Mouse (Mus musculus) adrenal gland, adult 2 months (tissue): ENCODE measurements around the gene Krt7. TPM values are rescaled to one million over a fixed set of nuclear protein-coding genes. Genes with fewer than 3 reads are reported as not detected.

Experiments
- DNase-seq: peaks from one replicate; pipeline ENCODE4 v3.0.0; 2021
- long read RNA-seq: library from polyadenylated mRNA; stranded (forward); transcript quantifications from one replicate; pipeline ENCODE4 v2.0.0, GENCODE M21; 2021
- polyA plus RNA-seq: library from polyadenylated mRNA; depleted of rRNA; stranded (reverse); fragments of >200 nt; gene quantifications from 2 replicates; pipeline ENCODE4 v1.2.3, GENCODE M21; 2012; rRNA removed
- total RNA-seq, 2 experiments: library from RNA; stranded (reverse); gene quantifications; 2 replicates each; pipeline ENCODE4 v1.2.3; 2021

Gene Krt7
- 1 to 10 TPM; 2.1 to 3.2 TPM for total RNA-seq
- polyA plus RNA-seq = 0.76 and 1.2 TPM in 2 replicates
- long read RNA-seq, full-length matches to known transcripts = 1 of 2 reads
- long read RNA-seq, partial matches to known transcripts = 0 of 2 reads
- long read RNA-seq, other reads (novel, unspliced or antisense) = 1 of 2 reads

DNA sequence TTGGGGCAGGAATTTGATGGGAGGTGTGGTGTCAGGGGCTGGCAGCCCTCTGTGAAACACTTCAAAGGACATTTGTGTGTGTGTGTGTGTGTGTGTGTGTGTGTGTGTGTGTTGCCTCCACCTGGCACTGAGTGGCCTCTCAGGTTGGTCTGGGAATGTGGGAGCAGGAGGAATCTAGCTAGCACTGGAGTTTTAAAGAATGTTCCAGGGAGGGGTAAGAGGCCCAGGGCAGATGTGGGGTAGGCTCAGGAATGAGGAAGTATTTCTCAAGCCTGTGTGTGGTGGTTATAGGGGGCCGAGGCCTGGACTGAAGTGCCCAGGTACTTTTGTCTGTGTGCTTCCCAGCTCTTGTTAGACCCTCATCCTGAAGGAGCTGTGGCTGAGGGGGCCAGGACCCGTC lies at the start of gene Krt7:
Gene Krt7, plus strand, starts transcription at position 269 of the 400 bp plus-strand sequence.
- DNase-seq = no peak

DNA sequence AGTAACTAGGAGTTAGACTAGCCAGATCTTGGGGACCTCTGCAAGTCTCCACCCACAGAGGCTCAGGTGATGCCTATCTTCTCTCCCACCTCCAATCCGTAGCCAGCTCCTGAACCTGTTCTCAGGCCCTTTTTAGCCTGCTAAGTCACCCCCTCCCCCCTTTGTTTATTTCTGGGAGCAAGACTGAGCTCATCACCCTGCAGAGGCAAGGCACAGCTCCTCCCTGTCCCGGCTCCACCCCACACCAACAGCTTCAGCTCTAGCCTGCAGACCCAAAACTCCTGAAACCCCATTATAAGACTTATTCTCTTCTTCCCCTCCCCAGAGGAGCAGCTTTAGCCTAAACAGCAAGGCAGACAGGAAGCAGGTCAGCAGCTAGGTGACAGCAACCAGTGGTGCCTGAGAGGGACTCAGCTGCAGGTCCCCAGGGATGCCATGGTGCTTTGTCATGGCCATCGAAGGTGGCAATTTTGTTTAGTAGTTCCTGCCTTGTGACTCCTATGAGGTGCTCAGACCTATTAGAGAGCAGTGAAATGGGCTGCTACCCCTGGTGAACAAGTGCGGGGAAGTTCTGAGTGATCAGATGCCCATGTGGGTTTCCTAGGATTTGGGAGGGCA lies 48.3 kb upstream of the Krt7 start:
- DNase-seq = no peak

DNA sequence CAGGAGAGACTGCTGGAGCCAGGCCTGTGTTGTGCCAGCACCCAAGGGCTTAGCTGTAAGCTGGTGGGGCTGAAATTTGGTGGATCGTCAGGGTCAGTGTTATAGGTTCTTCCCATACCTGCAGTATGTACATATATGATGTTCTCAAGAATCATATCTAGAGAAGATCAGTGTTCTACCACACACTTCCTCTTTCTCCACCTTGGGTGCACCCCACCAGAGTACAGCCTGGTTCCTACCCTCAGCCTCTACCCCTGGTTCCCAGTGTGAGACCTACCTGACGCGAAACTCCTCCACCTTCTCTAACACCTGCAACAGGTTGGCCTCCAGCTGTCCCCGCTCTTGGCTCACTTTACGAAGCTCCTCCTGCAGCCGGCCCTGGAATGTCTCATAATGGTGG lies 46.9 kb upstream of the Krt7 start:
- no peak for DNase-seq

DNA sequence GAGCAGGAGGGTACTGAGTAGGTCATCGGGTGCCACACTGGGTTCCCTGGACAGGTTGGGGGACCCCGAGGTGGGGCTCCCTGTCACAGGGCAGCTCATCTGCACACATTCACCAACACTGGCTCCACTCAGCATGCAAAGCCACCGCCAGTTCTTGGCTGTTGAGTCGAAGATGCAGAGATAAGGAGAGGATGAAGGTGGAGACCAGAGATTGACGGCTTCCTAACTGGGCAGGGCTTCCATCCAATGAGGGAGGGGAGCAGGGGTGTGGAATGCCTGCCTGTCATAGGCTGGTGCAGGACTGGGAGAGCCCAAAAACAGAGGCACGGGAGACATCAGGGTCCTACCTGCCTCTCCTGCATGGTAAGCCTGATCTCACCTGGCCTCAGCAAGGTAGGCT lies 46.4 kb upstream of the Krt7 start:
- no peak for DNase-seq

DNA sequence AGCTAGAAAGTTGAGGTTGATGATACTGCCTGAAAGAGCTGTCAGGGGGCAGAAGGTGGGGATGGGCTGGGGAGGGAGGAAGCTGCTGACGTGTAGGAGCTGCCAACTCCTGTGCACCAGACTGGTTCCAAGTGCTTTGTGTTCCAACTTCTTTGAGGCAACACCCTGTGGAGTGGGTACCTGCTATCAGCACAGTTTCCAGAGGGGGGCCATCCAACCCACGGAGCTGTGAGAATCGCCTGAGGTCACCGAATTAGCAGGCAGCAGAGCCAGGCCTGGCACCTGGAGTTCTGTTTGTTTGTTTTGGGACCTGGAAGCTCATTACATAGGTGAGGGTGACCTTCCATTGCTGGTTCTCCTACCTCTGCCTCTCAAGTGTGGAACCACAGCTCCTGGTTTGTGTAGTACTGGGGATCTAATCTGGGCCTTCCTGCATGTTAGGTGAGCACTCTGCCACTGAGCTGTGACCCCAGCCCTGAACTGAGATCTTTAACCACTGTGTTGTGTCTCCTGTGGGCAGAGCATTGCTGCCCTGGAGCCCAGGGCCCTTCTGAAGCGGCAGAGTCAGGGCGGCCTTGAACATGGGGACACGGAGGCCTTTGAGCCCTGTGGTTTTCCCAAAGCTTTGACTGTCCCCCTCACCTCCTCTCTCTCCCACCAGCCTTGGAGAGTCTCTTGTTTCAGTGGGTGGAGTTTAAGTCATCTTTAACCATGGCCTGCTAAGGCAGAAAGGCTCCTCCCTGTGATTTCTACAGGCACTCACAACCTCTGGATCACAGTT lies 45.8 kb upstream of the Krt7 start:
- no peak for DNase-seq

DNA sequence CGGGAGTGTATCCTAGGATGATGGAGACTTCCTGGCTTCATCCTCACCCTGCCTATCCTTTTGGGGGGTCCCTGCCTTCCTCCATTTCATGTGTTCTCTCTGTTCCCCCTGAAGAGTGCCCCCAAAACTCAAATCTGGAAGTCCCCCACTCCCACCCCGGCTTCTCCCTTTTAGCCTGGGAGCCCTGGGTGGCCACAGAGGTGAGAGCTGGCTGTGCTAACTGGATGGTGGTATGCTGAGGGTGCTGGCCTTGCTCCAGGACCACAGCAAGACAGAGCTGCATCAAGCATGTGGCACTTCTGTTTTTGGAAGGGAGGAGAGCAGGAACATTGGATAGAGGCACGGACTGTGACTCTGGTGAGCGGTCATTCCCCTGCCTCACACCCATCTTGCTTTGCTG lies 45.1 kb upstream of the Krt7 start:
- DNase-seq = no peak

DNA sequence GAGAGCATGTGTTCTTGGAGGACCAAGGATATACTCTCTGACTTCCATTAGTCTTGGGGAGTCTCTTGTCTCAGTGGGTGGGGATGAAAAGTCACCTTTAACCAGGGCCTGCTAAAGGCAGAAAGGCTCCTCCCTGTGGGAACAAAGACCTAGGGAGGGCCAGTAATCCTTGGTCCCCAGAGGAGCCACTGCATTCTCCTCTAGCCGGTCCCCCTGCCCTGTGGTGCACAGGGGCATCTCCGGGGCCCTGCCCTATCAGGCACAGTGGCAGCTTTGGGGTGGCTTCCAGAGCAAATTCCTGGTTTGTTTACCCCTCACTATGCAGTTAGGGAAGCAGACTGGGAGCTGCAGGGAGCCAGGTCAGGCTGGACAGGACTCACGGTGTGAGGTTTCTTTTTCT lies 44.4 kb upstream of the Krt7 start:
- no peak for DNase-seq

DNA sequence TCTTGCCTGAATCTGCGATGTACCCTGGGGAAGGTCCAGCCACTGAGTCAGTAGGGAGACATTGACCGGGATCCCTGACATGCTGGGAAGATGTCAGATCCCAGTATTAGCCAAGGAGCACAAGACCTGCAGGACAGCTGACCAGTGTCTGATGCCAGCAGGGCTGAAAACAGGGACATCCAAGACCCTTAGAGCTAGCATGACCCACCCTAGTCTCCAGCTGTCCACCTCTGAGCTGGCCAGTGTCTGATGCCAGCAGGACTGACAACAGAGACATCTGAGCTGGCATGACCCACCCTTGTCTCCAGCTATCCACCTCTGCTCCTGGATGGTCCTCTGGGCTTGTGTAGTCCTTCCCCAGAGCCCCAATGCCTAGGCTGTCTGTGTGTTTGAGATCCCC lies 43.9 kb upstream of the Krt7 start:
- DNase-seq = no peak

DNA sequence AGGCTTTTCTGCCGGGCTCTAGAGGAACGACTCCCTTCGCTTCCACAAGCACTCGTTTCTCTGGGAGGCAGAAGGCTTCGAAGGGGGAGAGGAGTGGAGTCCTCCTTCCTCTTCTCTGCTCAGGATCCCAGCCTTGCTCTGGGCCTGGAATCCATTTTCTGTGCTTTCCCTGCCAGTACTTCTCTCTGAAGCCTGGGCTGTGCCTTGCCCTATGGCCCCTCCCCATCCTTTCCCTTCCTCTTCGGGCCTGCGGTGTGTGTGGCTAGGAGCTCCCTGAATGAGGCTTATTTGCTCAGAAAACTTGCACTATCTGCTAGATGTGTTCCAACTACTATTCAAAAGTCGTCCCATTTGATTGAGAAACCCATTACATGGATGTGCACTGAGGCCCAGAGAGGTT lies 43.3 kb upstream of the Krt7 start:
- DNase-seq = no peak

DNA sequence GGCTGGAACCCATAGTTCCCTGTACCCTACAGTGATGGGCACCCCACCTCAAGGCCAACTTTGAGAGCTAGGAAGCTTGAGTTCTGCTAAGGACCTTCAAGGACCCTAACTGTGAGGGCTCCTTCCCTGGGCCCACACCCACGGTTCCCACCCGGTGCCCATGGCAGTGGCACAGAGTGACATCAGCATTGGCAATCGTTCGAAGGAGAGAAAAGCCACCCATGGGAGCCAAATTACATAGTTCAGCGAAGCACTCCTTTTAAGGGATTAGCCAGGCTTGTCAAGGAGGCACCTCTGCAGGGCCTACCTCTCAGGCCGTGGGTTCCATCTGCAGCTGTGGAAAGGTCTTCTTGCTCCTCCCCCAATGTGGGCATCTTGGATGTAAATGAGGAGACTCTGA lies 42.8 kb upstream of the Krt7 start:
- no peak for DNase-seq

DNA sequence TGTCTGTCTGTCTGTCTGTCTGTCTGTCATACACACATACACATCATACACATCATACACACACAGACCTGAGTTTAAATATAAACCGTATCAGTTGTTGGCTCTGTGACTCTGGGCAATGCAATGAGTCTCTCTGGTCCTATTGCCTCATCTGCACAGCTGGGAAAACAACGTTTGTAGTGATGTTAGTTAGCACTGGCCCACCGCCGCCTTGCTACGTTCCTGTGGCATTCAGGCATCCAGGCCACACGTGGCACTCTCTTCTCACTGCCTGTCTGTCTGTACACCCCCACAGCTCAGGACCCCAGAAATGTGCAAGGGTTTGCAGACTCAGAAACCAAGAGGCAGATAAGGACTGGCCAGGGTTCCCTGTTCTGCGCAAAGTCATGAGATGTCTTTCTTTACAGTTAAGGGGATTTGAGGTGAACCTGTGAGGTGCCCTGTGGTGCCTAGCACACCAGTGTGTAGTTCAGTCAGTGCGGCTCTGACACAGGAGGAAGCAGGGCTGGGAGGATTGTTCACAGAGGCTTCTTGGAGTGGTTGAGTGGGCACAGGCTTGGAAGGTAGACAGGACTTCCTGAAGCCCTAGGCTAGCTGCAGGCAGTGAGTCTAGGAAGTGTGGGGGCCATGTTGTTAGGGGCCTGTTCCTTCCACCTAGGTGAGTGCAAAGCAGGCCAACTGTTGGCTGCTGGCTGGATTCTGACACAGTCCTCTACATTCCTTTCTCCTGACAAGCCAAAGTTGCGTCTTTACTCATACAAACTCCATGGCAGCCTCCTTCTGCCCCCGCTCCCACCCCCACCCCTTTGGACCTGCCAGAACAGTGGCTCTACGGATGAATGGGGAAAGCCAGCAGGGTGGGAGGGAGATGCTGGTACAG lies 42.1 kb upstream of the Krt7 start:
- no peak for DNase-seq

DNA sequence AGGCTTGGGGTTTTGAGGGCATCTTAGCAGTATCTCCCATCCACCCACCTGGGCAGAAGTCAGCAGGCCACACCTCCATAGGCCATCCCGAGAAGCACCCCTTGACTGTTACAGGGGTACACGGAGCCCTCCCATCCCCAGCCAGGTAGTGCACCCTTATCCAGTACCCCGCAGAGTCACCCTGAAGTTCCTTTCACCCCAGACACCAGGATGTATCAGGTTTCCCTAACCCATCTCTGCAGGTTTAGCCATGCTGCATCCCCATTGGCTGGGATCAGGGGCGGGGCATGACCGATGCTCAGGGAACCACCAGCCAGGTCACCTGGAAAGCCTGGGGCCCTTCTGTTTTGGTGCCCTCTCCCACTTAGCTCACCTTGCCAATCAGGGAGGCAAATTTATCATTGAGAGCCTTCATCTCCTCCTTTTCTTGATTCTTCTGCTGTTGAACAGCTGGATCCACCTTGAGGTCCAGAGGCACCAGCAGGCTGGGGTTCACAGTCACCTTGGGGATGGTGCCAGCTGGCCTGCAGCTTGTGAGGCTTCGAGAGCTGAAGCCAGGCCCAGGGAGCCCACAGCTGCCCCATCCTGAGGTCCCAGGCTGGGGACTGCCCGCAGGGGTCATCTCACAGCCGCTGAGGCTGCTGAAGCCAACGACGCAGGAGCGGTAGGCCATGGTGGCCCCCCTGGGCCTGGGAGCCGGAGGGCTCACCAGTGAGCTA lies 41.3 kb upstream of the Krt7 start:
- DNase-seq = peak; percentile 80

DNA sequence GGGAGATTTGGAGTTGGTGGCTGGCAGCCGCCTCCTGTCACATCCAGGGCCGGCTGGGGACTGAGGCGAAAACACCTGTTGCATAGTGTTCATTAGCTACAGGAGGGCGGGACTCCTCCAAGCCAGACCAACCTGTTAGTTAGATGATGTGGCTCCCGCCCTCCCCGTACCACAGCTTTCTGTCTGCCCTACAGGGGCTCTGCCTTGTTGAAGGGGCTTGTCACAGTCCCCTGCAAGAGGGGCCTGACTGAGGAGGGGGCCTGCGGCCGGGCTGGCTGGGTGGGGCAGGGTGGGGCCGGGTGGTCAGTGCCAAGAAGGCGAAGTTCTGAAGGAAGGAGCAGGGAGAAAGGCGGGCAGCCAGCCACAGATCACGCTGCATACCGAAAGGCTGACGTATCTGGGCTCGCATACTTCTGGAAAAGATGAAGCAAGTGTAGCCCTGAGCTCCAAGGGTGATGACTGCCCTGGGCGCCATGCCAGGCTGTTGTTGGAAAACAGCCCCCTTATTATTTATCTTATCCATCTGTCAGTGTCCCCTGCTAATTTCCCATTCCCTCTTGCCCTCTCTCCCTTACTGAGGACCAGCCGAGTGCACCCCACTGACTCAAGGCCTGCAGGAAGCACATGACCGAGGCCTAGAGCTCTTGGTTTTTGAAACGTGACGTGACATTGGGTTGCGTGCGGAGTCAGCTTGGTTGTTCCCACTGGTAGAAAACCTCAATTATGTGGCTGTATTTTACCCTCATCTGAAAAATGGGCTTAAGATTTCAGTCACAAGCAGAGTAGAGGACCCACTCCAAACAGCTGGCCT lies 40.5 kb upstream of the Krt7 start, which contains the start of gene Krt80:
Gene Krt80, minus strand, starts transcription at position 62 of the 811 bp plus-strand sequence.
- peak; percentile 95 for DNase-seq

DNA sequence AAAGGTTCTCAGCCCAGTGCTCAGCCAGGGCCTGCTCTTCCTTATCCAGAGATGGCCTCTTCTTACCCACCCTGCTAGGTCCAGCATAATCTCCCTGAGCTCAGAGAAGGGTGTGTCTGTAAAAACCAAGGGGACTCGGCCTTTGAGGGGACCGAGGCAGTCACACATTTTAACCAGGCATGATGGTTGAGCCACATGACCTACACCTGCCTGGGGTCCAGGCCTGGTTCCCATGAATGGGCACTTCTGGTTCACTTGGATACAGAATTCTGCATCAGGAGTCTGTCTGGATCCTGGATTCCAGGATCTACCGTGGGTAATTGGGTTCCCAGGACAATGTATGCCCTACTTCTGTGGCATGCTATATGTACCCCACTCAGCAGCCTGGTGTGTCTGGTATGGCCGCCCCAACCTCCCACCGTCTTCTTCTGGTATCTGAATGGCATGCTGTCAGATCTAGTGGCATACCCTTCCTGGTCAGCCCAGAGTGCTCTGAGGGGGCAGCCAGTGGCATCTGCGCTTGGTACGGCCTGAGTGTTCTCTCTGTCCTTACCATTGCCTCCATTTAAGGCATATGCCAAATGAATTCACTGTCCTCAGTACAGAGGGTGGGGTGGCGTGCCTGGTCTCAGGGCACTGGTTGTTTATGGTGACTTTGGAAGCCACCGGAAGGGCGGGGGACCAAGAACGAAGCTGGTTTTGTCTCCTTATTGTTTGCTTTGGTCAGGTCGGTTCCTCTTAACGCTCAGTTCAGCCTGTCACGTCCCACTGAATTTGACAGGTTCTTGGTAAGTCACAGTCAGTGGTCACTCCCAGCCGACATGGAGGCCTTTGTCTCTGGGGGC lies 39.5 kb upstream of the Krt7 start:
- DNase-seq = no peak

DNA sequence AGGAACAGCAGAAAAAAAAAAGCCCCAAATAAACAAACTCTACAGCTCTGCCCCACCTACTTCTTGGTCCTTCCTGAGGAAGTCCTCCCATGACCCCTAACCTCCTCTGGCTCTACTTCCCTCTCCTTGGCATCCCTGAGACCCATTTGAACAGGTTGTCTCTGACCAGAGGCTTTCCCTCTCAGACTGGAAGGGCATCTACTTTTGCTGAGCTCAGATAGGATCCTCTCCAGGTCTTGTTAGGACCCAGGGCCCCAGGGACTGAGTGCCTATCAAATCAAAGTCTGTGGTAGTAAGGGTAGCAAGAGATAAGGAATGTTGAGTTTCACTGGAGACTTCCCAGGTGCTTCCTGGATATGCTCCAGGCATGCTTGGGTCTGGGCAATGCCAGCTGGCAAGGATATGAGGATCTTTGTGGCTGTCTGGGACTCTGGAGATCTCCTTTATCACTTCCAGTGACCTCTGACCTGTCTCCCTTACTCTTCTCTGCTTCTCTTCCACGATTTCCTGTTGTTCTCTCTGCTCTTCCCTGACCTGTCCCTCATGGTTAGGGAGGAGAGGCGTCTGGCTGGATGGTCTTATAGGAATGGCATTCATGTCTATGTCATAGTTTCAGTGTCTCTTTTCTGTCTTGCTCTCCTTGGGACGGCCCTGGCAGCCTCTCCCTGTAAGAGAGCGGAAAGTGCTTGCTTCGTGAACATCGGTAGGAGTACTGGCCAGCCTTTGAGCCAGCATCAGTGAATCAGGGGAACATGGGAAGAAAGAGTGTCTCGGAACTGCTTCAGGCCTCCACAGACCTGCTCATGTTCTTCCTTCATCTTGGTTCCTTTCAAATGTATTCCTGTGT lies 38.5 kb upstream of the Krt7 start:
- peak; percentile 56 for DNase-seq

DNA sequence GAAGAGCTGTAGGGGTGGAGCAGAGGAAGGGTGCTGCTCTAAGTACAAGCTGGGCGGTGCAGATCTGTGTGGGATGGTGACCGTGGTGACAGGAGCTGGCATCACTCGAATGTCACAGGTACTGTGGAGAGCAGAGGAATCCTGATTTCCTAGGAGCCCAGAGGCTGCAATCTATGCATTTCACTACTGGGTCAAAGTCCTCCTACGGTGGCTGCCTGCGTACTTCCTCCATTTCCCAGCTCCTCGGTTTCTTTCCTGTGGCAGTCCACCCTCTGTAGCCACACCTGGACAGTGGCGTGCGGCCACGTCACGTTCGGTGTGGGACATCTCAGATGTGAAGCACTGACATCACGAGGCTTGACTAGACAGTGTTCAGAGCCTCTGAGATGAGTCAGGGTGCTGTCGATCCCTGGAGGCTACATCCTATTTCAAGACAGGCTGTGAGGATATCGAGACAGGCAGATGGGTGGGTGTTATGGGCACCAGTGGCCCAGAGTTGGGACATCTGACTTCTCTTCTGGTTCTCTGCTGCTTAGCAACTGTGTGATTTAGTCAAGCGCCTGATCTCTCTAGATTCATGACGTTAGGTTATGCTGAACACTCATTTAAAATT lies 37.5 kb upstream of the Krt7 start:
- DNase-seq = no peak

DNA sequence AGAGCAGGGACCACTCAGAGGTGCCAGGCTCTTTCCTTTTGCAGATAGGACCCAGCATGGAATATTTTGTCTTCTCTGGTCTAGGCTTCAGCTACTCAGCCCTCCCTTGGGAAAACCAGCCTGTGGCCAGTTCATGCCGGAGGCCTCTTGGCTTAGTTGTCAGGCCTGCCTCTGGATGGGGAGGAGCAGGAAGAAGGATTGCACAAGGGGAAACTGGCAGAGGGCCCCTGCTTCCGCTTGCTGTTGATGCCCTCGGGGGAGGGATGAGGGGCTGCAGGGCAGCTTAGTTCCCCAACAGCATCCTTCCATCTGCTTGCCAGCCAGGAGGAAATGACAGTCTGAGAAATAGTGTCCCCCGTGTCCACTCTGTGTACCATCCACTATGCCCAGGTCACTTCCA lies 36.0 kb upstream of the Krt7 start:
- peak; percentile 79 for DNase-seq

DNA sequence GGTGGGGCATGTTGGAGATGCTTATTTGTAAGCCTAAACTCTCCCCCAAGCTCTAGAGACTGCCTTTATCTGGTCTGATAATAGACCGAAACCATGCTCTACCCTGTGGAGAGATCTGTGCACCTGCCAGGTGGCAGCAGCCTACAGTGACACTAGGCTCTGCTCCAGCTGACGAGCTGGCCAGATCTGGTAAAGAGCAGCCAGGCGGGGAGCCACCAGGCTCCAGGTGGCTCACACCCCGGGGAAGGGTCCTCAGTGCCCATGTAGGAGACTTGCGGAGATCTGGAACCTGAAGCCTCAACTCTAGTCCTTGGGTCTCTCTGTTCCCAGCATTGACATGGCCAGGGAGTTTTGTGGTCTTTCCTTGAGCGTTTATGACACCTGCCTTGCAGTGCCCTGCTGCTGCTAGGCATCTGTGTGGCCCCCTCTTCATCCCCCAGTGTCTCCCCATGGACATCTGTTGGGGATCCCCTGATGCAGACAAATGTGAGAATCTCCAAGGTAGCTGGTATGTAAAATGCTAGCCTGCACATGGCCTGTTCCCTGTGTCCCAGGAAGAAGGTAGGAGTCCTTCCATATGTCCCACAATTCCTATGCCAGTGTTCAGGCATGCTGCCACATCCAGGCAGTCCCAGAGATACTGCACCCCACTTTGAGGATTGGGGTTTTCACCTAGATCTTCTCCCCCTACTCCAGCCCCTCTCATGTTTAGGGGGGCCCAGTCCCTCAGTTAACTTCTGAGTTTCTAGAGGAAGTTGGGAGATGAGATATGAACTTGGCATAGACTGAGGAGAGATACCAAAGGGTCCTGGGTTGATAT lies 34.7 kb upstream of the Krt7 start:
- no peak for DNase-seq
